Mouse (Mus musculus): ENCODE data around the gene Wfdc8. TPM values are rescaled to one million over a fixed set of nuclear protein-coding genes. Genes with fewer than 3 reads are reported as not detected.

Gene Wfdc8
- polyA plus RNA-seq (2012; fragmentation: generic; extraction: Trizol): not detected

DNA sequence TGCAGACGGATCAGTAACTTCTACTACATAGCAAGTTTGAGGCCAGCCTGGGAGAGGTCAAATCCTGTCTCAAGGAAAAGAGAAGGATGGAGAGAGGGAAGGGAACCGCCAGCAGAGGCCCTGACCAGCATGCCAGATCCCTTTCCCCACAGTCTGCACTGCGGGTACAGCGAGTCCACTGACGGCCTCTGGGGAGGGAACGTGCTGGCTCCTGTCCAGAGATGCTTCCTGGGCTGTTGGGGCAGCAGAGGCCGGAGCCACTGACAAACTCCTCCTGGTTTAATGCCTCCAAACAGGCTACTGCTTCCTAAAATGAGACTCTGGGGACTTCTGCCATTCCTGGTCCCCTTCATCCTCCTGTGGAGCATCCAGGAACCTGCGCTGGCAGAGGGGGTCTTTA, at the start of gene Wfdc8, which contains the start of gene Wfdc6b:
Gene Wfdc8 (minus strand): TSS at position 156 of the 400 bp plus-strand sequence.
Gene Wfdc6b (plus strand): TSS at position 52 of the 400 bp plus-strand sequence.

DNA sequence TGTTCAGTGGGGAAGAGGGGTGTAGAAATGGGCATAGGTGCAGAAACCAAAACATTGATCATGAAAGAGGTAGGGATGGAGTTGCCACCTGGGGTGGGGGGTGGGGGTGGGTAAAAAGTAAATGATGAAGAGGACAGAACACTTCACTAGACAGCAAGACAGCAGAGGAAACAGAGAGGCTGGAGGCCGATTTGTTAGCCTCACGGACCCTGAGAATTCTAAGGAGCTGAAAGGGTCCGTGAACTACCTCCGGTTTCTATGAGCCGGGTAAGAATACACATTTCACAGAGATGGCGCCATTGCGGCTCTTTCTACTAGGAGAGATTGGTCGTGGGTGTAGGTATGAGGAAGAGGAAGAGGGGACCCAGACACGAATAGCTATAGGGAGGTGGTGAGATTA, 43.1 kb upstream of the Wfdc8 start, which contains the start of gene Wfdc9:
Gene Wfdc9 (minus strand): TSS at position 101 of the 400 bp plus-strand sequence.

DNA sequence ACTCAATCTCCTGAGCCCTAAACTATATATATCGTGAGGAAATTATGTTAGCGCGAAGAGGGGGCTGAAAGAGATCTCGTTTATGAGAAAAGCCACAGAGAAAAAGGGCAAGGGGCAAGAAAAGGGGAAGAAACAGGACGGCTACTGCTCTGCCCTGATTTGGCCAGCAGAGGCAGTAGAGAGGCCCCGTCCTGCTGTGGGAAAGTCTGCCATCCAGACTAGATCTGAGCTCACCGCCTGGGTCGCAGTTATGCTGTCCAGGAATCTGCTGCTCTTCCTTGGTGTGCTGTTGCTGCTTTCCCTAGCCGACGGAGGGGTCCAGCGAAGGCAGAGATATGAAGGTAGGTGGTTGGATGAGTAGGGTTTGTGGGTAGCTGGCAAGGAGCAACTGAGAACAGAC, 42.4 kb upstream of the Wfdc8 start, which contains the start of gene Wfdc10:
Gene Wfdc10 (plus strand): TSS at position 189 of the 400 bp plus-strand sequence.

DNA sequence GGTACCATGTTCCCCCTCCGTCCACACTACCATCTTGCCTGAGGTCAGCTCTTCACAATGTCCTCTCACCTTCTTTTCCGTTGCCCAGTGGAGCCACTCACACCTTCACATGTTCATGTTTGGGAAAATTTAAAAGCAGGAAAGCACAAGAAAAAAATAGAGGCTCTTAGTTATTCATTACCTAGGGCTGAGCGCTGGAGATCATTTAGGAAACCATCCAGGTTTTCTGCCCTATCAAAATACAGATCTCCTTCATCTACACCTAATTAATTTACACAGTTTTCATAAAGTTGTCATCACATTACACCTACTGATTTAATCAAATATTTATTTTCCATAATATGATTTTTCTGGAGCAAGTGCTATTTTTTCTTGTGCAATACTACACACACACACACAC, 25.3 kb upstream of the Wfdc8 start, which contains the start of gene Wfdc16:
Gene Wfdc16 (minus strand): TSS at position 101 of the 400 bp plus-strand sequence.

GRCm38 (mm10) chr2:164593494-164593893, 19.9 kb downstream of the Wfdc8 start, which contains the start of gene Eppin:
Gene Eppin (minus strand): TSS chr2:164593594.

GRCm38 (mm10) chr2:164585025-164585725, 28.3 kb downstream of the Wfdc8 start, which contains the start of gene Wfdc6a:
Gene Wfdc6a (minus strand): TSS chr2:164585447.

DNA sequence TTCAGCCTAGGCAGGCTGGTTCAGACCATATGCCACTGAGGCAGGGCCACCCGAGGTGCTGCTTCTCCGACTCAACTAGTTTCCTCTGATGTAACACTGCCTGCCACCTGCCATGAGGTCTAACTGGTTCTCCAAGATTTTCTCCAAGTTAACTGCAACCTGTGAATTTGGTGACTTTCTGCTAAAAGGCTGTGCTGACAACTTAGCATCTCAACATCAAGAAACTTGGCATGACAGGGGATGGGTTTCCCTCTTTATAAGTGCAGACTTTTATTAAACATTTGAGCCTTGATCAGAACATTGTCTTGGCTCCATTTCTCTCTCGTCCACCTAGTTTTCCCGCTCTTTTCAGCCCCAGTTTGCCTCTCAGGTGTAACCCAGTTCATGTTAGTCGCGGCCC, 40.1 kb downstream of the Wfdc8 start, which contains the start of gene Spint3:
Gene Spint3 (minus strand): TSS at position 101 of the 400 bp plus-strand sequence.

GRCm38 (mm10) chr2:164562391-164563188, 50.8 kb downstream of the Wfdc8 start, which contains the start of gene Wfdc2:
Gene Wfdc2 (plus strand): TSS chr2:164562413.

Other genes starting within 250 kb of the Wfdc8 start
- 1 to 10 TPM; 5.8 to 9.0 TPM for gene Slpi, start 224.5 kb downstream of the Wfdc8 start, polyA plus RNA-seq (2012; fragmentation: generic; extraction: Trizol)
- under 1 TPM in 1 of 2 experiments, not detected in 1; 0.02 TPM for gene Rbpjl, start 210.5 kb downstream of the Wfdc8 start, polyA plus RNA-seq (2012; fragmentation: generic; extraction: Trizol)
- gene Matn4, start 208.5 kb downstream of the Wfdc8 start, polyA plus RNA-seq (2012; fragmentation: generic; extraction: Trizol): 1 to 10 TPM in 1 of 2 experiments, under 1 TPM in 1; 0.02 to 1.3 TPM
- gene Sdc4, start 169.7 kb downstream of the Wfdc8 start, polyA plus RNA-seq (2012; fragmentation: generic; extraction: Trizol): 100 to 1,000 TPM in 1 of 2 experiments, 10 to 100 TPM in 1; 15.9 to 107 TPM
- gene Sys1, start 156.7 kb downstream of the Wfdc8 start, polyA plus RNA-seq (2012; fragmentation: generic; extraction: Trizol): 10 to 100 TPM; 54.4 to 73.3 TPM
- 10 to 100 TPM; 15.0 to 18.1 TPM for gene Gm20458, start 152.7 kb downstream of the Wfdc8 start, polyA plus RNA-seq (2012; fragmentation: generic; extraction: Trizol)
- gene Trp53tg5, start 139.9 kb downstream of the Wfdc8 start, polyA plus RNA-seq (2012; fragmentation: generic; extraction: Trizol): not detected
- 1 to 10 TPM; 6.0 to 8.9 TPM for gene Dbndd2, start 127.5 kb downstream of the Wfdc8 start, polyA plus RNA-seq (2012; fragmentation: generic; extraction: Trizol)
- gene Pigt, start 116.1 kb downstream of the Wfdc8 start, polyA plus RNA-seq (2012; fragmentation: generic; extraction: Trizol): 100 to 1,000 TPM in 1 of 2 experiments, 10 to 100 TPM in 1; 77.8 to 142 TPM
- gene Wfdc2, start 51.2 kb downstream of the Wfdc8 start, polyA plus RNA-seq (2012; fragmentation: generic; extraction: Trizol): not detected
- gene Spint3, start 40.2 kb downstream of the Wfdc8 start, polyA plus RNA-seq (2012; fragmentation: generic; extraction: Trizol): not detected
- gene Wfdc6a, start 28.2 kb downstream of the Wfdc8 start, polyA plus RNA-seq (2012; fragmentation: generic; extraction: Trizol): not detected
- not detected for gene Eppin, start 20.0 kb downstream of the Wfdc8 start, polyA plus RNA-seq (2012; fragmentation: generic; extraction: Trizol)
- gene Wfdc6b, start 104 bp downstream of the Wfdc8 start, polyA plus RNA-seq (2012; fragmentation: generic; extraction: Trizol): not detected
- gene Wfdc16, start 25.2 kb upstream of the Wfdc8 start, polyA plus RNA-seq (2012; fragmentation: generic; extraction: Trizol): not detected
- not detected for gene Wfdc10, start 42.4 kb upstream of the Wfdc8 start, polyA plus RNA-seq (2012; fragmentation: generic; extraction: Trizol)
- gene Wfdc9, start 43.0 kb upstream of the Wfdc8 start, polyA plus RNA-seq (2012; fragmentation: generic; extraction: Trizol): not detected
- not detected for gene Wfdc11, start 60.5 kb upstream of the Wfdc8 start, polyA plus RNA-seq (2012; fragmentation: generic; extraction: Trizol)
- under 1 TPM in 1 of 2 experiments, not detected in 1; 0.04 TPM for gene Wfdc13, start 71.5 kb upstream of the Wfdc8 start, polyA plus RNA-seq (2012; fragmentation: generic; extraction: Trizol)
- gene Spint4, start 84.9 kb upstream of the Wfdc8 start, polyA plus RNA-seq (2012; fragmentation: generic; extraction: Trizol): not detected
- gene Spint5, start 101.7 kb upstream of the Wfdc8 start, polyA plus RNA-seq (2012; fragmentation: generic; extraction: Trizol): not detected
- gene Wfdc3, start 132.3 kb upstream of the Wfdc8 start, polyA plus RNA-seq (2012; fragmentation: generic; extraction: Trizol): 1 to 10 TPM in 1 of 2 experiments, under 1 TPM in 1; 0.27 to 1.1 TPM
- gene Dnttip1, start 132.4 kb upstream of the Wfdc8 start, polyA plus RNA-seq (2012; fragmentation: generic; extraction: Trizol): 10 to 100 TPM; 55.3 to 58.9 TPM
- gene Ube2c, start 156.3 kb upstream of the Wfdc8 start, polyA plus RNA-seq (2012; fragmentation: generic; extraction: Trizol): 100 to 1,000 TPM; 116 to 219 TPM
- gene Tnnc2, start 166.3 kb upstream of the Wfdc8 start, polyA plus RNA-seq (2012; fragmentation: generic; extraction: Trizol): under 1 TPM in 1 of 2 experiments, not detected in 1; 0.19 TPM
- 10 to 100 TPM; 29.7 to 50.1 TPM for gene Snx21, start 172.2 kb upstream of the Wfdc8 start, polyA plus RNA-seq (2012; fragmentation: generic; extraction: Trizol)
- 10 to 100 TPM; 10.7 to 19.9 TPM for gene Acot8, start 191.3 kb upstream of the Wfdc8 start, polyA plus RNA-seq (2012; fragmentation: generic; extraction: Trizol)
- gene Zswim3, start 191.5 kb upstream of the Wfdc8 start, polyA plus RNA-seq (2012; fragmentation: generic; extraction: Trizol): 1 to 10 TPM; 2.1 to 4.9 TPM
- gene Zswim1, start 209.1 kb upstream of the Wfdc8 start, polyA plus RNA-seq (2012; fragmentation: generic; extraction: Trizol): 10 to 100 TPM in 1 of 2 experiments, 1 to 10 TPM in 1; 9.1 to 10.1 TPM
- gene Spata25, start 214.9 kb upstream of the Wfdc8 start, polyA plus RNA-seq (2012; fragmentation: generic; extraction: Trizol): under 1 TPM in 1 of 2 experiments, not detected in 1; 0.26 TPM
- 100 to 1,000 TPM in 1 of 2 experiments, 10 to 100 TPM in 1; 94.4 to 205 TPM for gene Ctsa, start 219.2 kb upstream of the Wfdc8 start, polyA plus RNA-seq (2012; fragmentation: generic; extraction: Trizol)
- 1 to 10 TPM; 2.4 to 6.6 TPM for gene Neurl2, start 219.8 kb upstream of the Wfdc8 start, polyA plus RNA-seq (2012; fragmentation: generic; extraction: Trizol)
- gene Pltp, start 244.1 kb upstream of the Wfdc8 start, polyA plus RNA-seq (2012; fragmentation: generic; extraction: Trizol): 100 to 1,000 TPM in 1 of 2 experiments, 10 to 100 TPM in 1; 16.6 to 130 TPM